Mouse (Mus musculus) MEL (cell line): ENCODE results near the gene Isg20l2.

Source experiments
- POLR2A ChIP-seq, 2 experiments: IDR thresholded peaks; 2 replicates each; pipeline ENCODE4 v1.6.1; 2011 to 2012; ENCODE audit warnings: low read length in 2 of 2, mild to moderate bottlenecking in 2 of 2, control low read depth in 1 of 2, improper control_type of control experiment in 1 of 2, low read depth in 1 of 2, moderate library complexity in 1 of 2; ENCODE audit not compliant: control insufficient read depth in 1 of 2, insufficient read depth in 1 of 2, poor library complexity in 1 of 2
- USF1 ChIP-seq: IDR thresholded peaks from 2 replicates; pipeline ENCODE4 v1.6.1; 2014; ENCODE audit warnings: low read depth, mild to moderate bottlenecking, inconsistent platforms, low read length, improper control_type of control experiment, moderate library complexity
- ZC3H11A ChIP-seq: IDR thresholded peaks from 2 replicates; pipeline ENCODE4 v1.6.1; 2012; ENCODE audit warnings: low read depth, mild to moderate bottlenecking, inconsistent platforms, low read length, improper control_type of control experiment
- ZNF384 ChIP-seq: IDR thresholded peaks from 2 replicates; pipeline ENCODE4 v1.6.1; 2012; ENCODE audit warnings: low read depth, mild to moderate bottlenecking, inconsistent platforms, low read length, improper control_type of control experiment

GRCm38 (mm10) chr3:87945781-87946540 is 15.8 kb downstream of the Isg20l2 start:
- TF ChIP-seq ZC3H11A (no peak), POLR2A (IDR thresholded peaks at IDR 0.05; ENCODE audit: control insufficient read depth in 1 of 2, insufficient read depth in 1 of 2, low read depth in 1 of 2, low read length in 2 of 2, poor library complexity in 1 of 2) (0 out of 4 replicates have a peak, but pooled peaks of 1 of the 2 experiments have one; percentile 7), USF1 (no peak), ZNF384 (no peak)
